Mouse (Mus musculus): ENCODE results near the gene Srm.

Gene Srm

GRCm38 (mm10) chr4:148633395-148634061 lies 42.2 kb downstream of the Srm start:
- in situ Hi-C loops (cut with MboI), result no loop called here

DNA sequence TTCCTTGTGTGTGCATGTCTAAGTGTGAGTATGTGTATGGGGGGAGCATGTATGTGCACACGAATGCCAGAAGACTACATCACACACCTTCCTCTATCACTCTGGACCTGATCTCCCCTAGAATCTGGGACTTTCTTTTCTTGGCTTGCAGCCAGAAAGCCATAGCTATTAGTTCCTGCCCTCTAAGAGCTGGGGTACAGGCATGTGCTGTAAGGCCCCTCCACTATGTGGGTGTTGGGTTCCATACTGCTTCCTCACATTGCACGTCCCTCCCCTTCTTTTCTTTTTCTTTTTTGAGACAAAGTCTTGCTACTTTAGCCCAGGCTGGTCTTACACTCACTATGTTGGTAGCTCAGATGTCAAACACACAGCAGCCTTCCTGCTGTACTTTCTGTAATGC lies 44.0 kb downstream of the Srm start:
- in situ Hi-C loops (cut with MboI), result no loop called here

DNA sequence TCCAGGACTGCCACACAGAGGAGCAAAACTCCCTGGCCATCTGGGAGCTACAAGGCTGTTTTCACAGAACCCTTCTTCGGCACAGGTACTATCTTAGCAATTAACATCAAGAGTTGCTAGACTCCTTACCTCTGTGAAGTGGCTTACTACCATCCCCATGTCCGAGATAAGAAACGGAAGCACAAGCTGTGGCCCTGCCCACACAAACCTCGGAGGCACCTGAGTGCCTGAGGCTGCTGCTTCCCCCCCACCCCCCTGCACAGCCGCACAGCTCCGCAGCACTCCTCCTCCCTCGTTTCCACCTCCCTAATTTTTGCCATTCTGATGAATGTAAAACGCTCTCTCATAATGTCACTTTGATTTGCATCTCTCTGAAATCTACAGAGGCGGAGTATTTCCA lies 47.0 kb downstream of the Srm start:
- in situ Hi-C loops (cut with MboI), result no loop called here

DNA sequence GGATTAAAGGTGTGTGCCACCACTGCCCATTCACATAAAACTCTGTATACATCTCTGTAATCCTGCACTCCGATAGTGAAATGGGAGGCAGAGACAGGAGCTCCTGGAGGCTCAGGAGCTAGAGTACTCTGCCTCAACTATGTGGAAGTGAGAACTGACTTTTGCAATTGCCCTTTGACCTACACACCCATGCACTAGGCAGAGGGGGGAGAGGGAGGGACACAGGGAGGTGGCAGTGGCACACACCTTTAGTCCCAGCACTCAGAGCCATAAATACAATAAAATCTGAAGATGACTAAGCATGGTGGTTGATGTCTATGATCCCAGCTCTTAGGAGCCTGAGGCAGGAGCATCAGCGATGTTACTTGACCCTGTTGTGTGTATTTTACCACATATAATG lies 48.2 kb downstream of the Srm start:
- in situ Hi-C loops (cut with MboI), result no loop called here

DNA sequence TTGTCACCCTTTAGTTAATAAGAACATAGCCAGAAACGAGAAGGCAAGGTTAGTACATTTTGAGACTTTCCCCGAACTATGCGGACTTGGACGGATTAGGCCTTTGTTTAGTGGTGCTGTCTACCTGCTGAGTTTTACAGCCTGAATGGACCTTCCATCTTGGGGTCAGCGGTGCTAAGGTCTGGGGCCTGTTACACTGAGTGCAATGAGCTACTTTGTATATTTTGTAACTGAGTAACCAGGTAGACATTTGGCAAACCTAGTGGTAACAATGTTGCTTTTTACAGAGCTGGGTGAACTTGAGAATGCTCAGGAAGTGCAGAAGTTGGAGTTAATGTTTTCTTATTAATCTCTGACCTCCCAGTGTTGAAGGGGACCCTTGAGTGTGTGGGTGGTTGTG lies 49.8 kb downstream of the Srm start:
- in situ Hi-C loops (cut with MboI), result no loop called here

DNA sequence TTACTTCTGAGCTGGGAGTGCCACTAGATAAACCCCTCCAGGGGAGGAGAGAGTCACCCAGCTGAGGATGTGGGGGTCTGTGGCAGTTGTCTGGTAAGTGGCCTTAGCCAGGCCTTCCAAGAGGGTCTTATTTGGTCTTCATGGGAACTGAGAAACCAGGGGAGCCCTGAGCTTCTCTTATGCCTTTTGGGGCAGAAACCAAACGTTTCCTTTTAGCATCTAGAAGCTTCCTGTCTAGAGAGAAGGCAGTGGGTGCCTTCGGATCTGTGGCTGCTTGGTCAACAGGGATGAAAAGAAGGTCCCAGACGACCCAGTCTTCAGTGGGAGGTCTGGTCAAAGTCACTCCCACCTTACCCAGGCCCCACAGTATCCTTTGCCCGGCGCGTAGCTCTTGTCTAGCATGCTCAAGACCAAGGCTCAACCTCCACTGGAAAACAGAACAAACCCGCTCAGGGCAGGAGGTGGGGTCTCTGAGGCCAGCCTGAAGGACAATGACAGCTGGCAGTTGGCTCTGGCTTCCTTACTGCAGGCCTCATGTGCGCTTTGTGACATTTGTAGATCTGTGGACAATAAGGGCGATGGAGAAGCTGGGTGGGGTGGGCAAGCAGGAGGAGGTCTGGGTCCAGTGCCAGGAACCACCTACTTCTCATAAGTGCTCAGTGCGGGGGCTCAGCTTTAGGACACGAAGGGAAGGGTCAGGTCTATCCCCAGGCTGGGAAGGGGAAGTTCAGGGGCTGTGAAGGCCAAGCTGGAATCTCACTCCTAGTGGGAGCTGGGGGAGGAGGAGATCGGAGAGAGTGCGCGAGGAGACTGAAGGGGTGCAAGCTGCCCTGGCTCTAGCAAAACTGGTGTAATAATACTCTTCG lies 52.2 kb downstream of the Srm start, which contains the start of gene Gm572:
Gm572 (plus strand) TSS at position 27 of the 866 bp plus-strand sequence.
- in situ Hi-C loops (cut with MboI), result no loop called here

DNA sequence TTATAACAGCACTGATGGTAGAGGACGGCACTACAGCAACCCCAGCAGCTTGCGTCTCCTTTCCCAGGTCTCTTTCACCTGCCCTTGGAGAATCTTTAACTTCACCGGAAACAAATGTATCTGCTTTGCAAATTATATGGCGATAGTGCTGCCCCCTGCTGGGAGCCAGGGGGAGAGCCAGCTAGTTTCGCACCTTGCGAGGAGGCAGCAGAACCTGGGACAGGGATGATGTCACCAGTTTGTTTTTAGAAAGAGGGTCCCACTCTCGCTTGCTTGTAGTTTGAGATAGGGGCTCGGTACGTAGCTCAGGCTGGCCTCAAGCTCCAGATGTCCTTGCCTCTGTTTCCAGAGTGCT lies 52.8 kb downstream of the Srm start:
- in situ Hi-C loops (cut with MboI), result no loop called here

All from mature B cell (primary cell).